Mouse (Mus musculus) midbrain, embryonic 13.5 days (tissue): ENCODE results near the gene Gm17359. TPM values are rescaled to one million over a fixed set of nuclear protein-coding genes. Genes with fewer than 3 reads are reported as not detected.

ENCODE experiments used
- ATAC-seq: fragments of 200-750 bp; cut with Nextera tagmentation; 2 replicates; pipeline ENCODE4 v1.8.0; 2017; ENCODE audit warnings: mild to moderate bottlenecking, moderate TSS enrichment, moderate library complexity
- H3K27ac ChIP-seq: fragments of 300-500 bp; sonication (generic); 2 replicates; pipeline ENCODE4 v1.5.1; 2015; ENCODE audit warnings: inconsistent platforms, mild to moderate bottlenecking, moderate library complexity
- H3K27me3 ChIP-seq: fragments of 300-500 bp; sonication (generic); 2 replicates; pipeline ENCODE4 v1.6.1; 2015; ENCODE audit warnings: mild to moderate bottlenecking, inconsistent platforms
- H3K36me3 ChIP-seq: fragments of 300-500 bp; sonication (generic); 2 replicates; pipeline ENCODE4 v1.6.1; 2015; ENCODE audit warnings: mild to moderate bottlenecking, inconsistent platforms
- H3K4me1 ChIP-seq: fragments of 300-500 bp; sonication (generic); replicated peaks from 2 replicates; pipeline ENCODE4 v1.6.1; 2015; ENCODE audit warnings: inconsistent platforms
- H3K4me2 ChIP-seq: fragments of 300-500 bp; sonication (generic); replicated peaks from 2 replicates; pipeline ENCODE4 v1.6.1; 2015; ENCODE audit warnings: moderate library complexity, mild to moderate bottlenecking, inconsistent platforms
- H3K4me3 ChIP-seq: fragments of 300-500 bp; sonication (generic); replicated peaks from 2 replicates; pipeline ENCODE4 v1.5.1; 2015; ENCODE audit warnings: mild to moderate bottlenecking, inconsistent platforms
- H3K9ac ChIP-seq: fragments of 300-500 bp; sonication (generic); replicated peaks from 2 replicates; pipeline ENCODE4 v1.6.1; 2015; ENCODE audit warnings: mild to moderate bottlenecking, inconsistent platforms
- H3K9me3 ChIP-seq: fragments of 300-500 bp; sonication (generic); 2 replicates; pipeline ENCODE4 v1.6.1; 2016; ENCODE audit warnings: mild to moderate bottlenecking, inconsistent platforms
- WGBS: fragments of 180-500 bp; shearing (Covaris S2); methylation state at CpG from one replicate; pipeline ENCODE4 v1.1.7; 2015; 5-methylcytosine and 5-hydroxymethylcytosine counted together
- polyA plus RNA-seq: library from polyadenylated mRNA; unstranded; fragments of >200 nt; fragmentation: Nextera tagmentation; extraction: Ambion mirVana; gene quantifications from 2 replicates; pipeline ENCODE4 v1.2.1, GENCODE M21; 2015

The Gm17359 gene
- polyA plus RNA-seq = not detected in 2 replicates

- Histone ChIP-seq H3K4me1 (no peaks in the 10 kb centered on the region), H3K9ac (no peak within 1 kb of the TSS), H3K4me2 (no peak within 1 kb of the TSS), H3K4me3 (no peak within 1 kb of the TSS), H3K36me3 (no peaks in the 10 kb centered on the region), H3K9me3 (no peaks in the 10 kb centered on the region), H3K27ac (no peak within 1 kb of the TSS), H3K27me3 (no peaks in the 10 kb centered on the region)
- ATAC-seq = no peak
- 71% methylated on average over 8 of the region's 8 CpGs for WGBS
These were observed at the start of gene Gm17359 for GRCm38 (mm10) chr3:79336044-79336766. Gene Gm17359, plus strand, starts transcription at chr3:79336661.

GRCm38 (mm10) chr3:79287108-79287576 is 49.3 kb upstream of the Gm17359 start:
- under 1% methylated on average over 53 of the region's 60 CpGs for WGBS
- Histone ChIP-seq H3K27me3 (peaks cover 20% of the 10 kb centered on the region), H3K9me3 (no peaks in the 10 kb centered on the region), H3K27ac (peak overlapping the region; percentile 96), H3K4me1 (peaks cover 42% of the 10 kb centered on the region), H3K4me3 (peak overlapping the region; percentile 91), H3K4me2 (peak overlapping the region; percentile 96), H3K9ac (peak overlapping the region; percentile 95), H3K36me3 (no peaks in the 10 kb centered on the region)
- peak; percentile 99 for ATAC-seq

GRCm38 (mm10) chr3:79287699-79288458 is 48.6 kb upstream of the Gm17359 start:
- Histone ChIP-seq H3K9ac (peak overlapping the region; percentile 95), H3K4me3 (peak overlapping the region; percentile 91), H3K27me3 (peaks cover 20% of the 10 kb centered on the region), H3K4me1 (peaks cover 35% of the 10 kb centered on the region), H3K27ac (peak overlapping the region; percentile 96), H3K9me3 (no peaks in the 10 kb centered on the region), H3K36me3 (no peaks in the 10 kb centered on the region), H3K4me2 (peak overlapping the region; percentile 96)
- 15% methylated on average over 17 of the region's 17 CpGs for WGBS
- ATAC-seq = no peak

DNA sequence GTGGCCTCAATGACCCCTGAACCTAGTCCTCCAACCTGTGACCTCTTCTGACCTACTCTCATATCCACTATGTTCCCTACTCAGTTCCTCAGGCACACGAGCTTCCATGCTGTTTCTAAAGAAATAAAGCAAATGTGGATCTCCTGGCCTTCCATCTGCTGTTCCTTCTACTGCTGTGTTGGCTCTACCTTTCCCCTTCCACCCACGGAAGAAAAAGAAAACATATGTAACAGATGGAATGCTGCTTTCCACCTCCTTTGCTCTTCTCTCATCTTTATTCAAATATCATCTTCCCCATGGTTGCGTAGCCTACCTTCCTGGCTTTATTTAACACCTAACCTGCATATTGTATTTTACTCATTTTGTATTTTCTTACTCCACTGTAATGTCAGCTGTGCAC is 47.4 kb upstream of the Gm17359 start:
- Histone ChIP-seq H3K4me1 (peaks cover 23% of the 10 kb centered on the region), H3K9me3 (no peaks in the 10 kb centered on the region), H3K9ac (no peak overlapping the region), H3K36me3 (no peaks in the 10 kb centered on the region), H3K4me2 (no peak overlapping the region), H3K27me3 (peaks cover 20% of the 10 kb centered on the region), H3K27ac (no peak overlapping the region), H3K4me3 (no peak overlapping the region)
- 76% methylated on average over 3 of the region's 3 CpGs for WGBS
- ATAC-seq = no peak

- ATAC-seq = no peak
- H3K4me1 ChIP-seq = no peaks in the 10 kb centered on the region; the same call in 1 of the 2 replicates
- 78% methylated on average over 4 of the region's 4 CpGs for WGBS
- peaks cover 17% of the 10 kb centered on the region for H3K27me3 ChIP-seq
- H3K36me3 ChIP-seq = no peaks in the 10 kb centered on the region
- no peak overlapping the region for H3K27ac ChIP-seq
- no peak overlapping the region for H3K4me3 ChIP-seq
- H3K9ac ChIP-seq = no peak overlapping the region
- no peaks in the 10 kb centered on the region for H3K9me3 ChIP-seq
- H3K4me2 ChIP-seq = no peak overlapping the region
These were observed 43.4 kb upstream of the Gm17359 start for GRCm38 (mm10) chr3:79293023-79293422.

DNA sequence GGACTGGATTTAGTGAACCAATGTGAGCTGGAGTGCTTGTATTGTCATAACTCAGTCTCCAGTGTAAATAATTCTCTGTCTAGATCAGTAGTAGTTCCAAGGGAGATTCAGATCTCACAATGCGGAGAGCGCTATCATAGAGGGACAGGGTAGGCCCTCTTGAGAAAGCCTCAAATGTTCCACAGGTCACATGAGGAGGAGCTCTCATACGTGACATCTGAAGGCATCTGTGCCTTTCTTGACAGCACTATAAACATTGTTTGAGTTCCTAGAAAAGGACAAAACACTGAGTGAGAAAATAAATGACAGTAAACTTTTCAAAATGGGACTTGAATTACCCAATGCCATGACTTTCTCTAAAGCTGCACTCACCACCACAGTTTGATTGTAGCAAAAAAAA is 41.8 kb upstream of the Gm17359 start:
- Histone ChIP-seq H3K27ac (no peak overlapping the region), H3K9ac (no peak overlapping the region), H3K36me3 (no peaks in the 10 kb centered on the region), H3K9me3 (no peaks in the 10 kb centered on the region), H3K27me3 (0 out of 2 replicates have a peak, but pooled peaks cover 2% of the 10 kb centered on the region), H3K4me1 (no peaks in the 10 kb centered on the region), H3K4me3 (no peak overlapping the region), H3K4me2 (no peak overlapping the region)
- WGBS = 89% methylated on average over 3 of the region's 3 CpGs
- ATAC-seq = no peak

DNA sequence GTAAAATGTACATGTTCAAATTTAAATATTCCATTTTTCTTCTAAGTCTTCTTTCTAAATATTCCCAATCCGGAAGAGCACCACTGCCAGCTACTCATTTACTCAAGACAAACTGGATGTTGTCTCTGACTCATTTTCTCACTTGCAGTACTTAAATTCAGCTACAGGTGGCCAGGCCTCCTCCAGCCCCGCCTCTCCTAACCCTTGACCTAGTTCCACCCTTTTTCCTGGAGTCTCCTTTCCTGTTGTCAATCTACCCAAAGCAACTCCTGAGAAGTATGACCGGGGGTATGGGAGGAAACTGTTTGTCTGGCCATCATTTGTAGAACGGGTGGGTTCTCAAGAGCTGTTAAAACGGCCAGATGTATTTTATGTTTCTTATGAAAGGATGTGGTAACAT is 40.4 kb upstream of the Gm17359 start:
- no peaks in the 10 kb centered on the region for H3K36me3 ChIP-seq
- H3K4me3 ChIP-seq = no peak overlapping the region
- H3K9ac ChIP-seq = no peak overlapping the region
- no peaks in the 10 kb centered on the region for H3K4me1 ChIP-seq
- WGBS = 74% methylated on average over 5 of the region's 5 CpGs
- no peaks in the 10 kb centered on the region for H3K27me3 ChIP-seq
- H3K9me3 ChIP-seq = no peaks in the 10 kb centered on the region
- no peak for ATAC-seq
- H3K4me2 ChIP-seq = no peak overlapping the region
- no peak overlapping the region for H3K27ac ChIP-seq

GRCm38 (mm10) chr3:79296586-79296985 is 39.9 kb upstream of the Gm17359 start:
- no peak overlapping the region for H3K9ac ChIP-seq
- H3K4me1 ChIP-seq = no peaks in the 10 kb centered on the region
- H3K4me3 ChIP-seq = no peak overlapping the region
- H3K36me3 ChIP-seq = no peaks in the 10 kb centered on the region
- no peaks in the 10 kb centered on the region for H3K9me3 ChIP-seq
- 87% methylated on average over 3 of the region's 3 CpGs for WGBS
- H3K27me3 ChIP-seq = no peaks in the 10 kb centered on the region
- H3K4me2 ChIP-seq = no peak overlapping the region
- no peak for ATAC-seq
- no peak overlapping the region for H3K27ac ChIP-seq

DNA sequence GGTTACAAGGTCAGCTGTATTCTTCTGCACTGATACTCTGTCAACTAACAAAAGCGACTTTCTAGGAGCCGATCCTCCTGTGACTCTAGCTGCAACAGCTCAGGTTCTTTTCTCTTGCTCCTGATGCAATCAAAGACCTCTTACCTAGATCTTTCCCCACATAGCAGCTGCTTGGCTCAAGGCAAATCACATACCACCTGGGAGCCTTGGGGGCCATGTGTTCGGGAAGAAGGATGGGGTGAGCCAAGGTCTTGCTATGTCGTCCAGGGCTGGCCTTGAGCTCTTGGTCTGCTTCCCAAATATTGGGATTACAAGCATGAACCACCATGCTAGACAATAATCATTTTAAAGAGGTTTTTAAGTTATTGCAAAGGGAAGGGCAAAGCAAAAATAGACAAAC is 39.2 kb upstream of the Gm17359 start:
- no peak for ATAC-seq
- no peak overlapping the region for H3K4me3 ChIP-seq
- 94% methylated on average over 4 of the region's 4 CpGs for WGBS
- H3K27ac ChIP-seq = no peak overlapping the region
- H3K9ac ChIP-seq = no peak overlapping the region
- H3K27me3 ChIP-seq = no peaks in the 10 kb centered on the region
- no peaks in the 10 kb centered on the region for H3K36me3 ChIP-seq
- H3K4me2 ChIP-seq = no peak overlapping the region
- no peaks in the 10 kb centered on the region for H3K9me3 ChIP-seq
- no peaks in the 10 kb centered on the region for H3K4me1 ChIP-seq

DNA sequence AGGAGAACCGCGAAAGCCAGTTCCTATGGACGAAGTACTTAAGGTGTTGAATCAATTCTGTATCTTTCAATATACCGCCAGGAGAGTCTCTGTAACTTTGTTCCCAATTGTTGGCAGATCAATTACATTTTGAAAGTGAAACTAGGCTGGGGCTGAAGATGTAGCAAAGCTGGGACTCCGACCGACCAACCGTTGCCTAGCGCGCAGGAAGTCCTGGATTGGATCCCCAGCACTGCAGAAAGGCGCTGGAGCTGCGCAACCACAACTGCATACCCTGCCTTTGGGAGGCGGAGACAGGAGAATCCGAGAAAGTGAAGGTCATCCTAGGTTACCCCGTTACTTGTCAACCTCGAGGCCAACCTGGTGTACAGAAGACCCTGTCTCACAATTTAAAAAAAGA is 37.1 kb upstream of the Gm17359 start:
- no peak overlapping the region for H3K9ac ChIP-seq
- WGBS = 87% methylated on average over 15 of the region's 15 CpGs
- no peaks in the 10 kb centered on the region for H3K9me3 ChIP-seq
- H3K36me3 ChIP-seq = no peaks in the 10 kb centered on the region
- H3K4me1 ChIP-seq = no peaks in the 10 kb centered on the region
- no peak overlapping the region for H3K4me3 ChIP-seq
- no peak overlapping the region for H3K27ac ChIP-seq
- ATAC-seq = no peak
- H3K27me3 ChIP-seq = no peaks in the 10 kb centered on the region
- H3K4me2 ChIP-seq = no peak overlapping the region

DNA sequence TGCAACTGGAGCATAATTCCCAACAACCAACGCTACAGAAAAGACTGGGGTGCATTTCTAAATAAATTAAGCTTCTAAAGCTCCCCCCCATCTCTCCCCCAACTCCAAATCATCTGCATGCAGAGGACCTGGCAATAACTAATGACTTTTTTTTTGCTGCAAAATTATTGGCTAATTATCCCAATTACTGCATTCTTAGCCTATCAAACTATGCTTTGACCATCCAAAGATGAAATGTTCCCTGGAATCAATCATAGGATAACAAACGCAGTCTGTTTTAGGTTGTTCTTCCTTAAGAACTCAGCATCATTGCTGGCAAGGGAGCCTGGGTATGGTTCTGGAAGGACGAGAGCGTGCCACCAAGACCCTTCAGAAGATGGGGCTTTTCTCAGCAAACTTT is 27.9 kb upstream of the Gm17359 start:
- Histone ChIP-seq H3K4me2 (no peak overlapping the region), H3K9ac (no peak overlapping the region), H3K9me3 (no peaks in the 10 kb centered on the region), H3K4me1 (0 out of 2 replicates have a peak, but pooled peaks cover 4% of the 10 kb centered on the region), H3K27ac (no peak overlapping the region), H3K4me3 (no peak overlapping the region), H3K36me3 (no peaks in the 10 kb centered on the region), H3K27me3 (no peaks in the 10 kb centered on the region)
- ATAC-seq = no peak
- WGBS = 89% methylated on average over 4 of the region's 4 CpGs

DNA sequence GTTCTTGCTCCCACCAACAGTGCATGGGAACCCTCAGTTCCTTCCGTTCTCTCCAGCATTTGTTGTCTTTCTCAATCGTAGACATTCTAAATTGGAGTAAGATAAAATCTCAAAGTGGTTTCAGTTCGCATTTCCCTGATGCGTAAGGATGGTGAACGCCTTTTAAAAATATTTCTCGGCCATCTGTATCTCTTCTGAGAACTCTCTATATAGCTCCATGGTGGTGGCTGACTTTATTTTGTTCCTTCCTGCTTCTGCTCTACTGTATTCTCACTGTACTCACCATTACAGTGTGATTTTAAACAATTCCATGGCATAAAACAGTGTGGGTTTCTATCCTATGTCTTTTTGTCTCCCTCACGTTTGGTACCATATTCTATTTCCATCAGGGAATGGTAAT is 26.3 kb upstream of the Gm17359 start:
- Histone ChIP-seq H3K36me3 (no peaks in the 10 kb centered on the region), H3K4me1 (peaks cover 14% of the 10 kb centered on the region), H3K27me3 (no peaks in the 10 kb centered on the region), H3K9me3 (no peaks in the 10 kb centered on the region), H3K4me2 (no peak overlapping the region), H3K4me3 (no peak overlapping the region), H3K27ac (no peak overlapping the region), H3K9ac (no peak overlapping the region)
- 94% methylated on average over 7 of the region's 7 CpGs for WGBS
- no peak for ATAC-seq
